Mouse (Mus musculus) forebrain, embryonic 12.5 days (tissue): ENCODE data around the gene Cox5b. TPM values are rescaled to one million over a fixed set of nuclear protein-coding genes. Genes with fewer than 3 reads are reported as not detected.

ENCODE experiments used
- ATAC-seq: fragments of 200-750 bp; cut with Nextera tagmentation; 2 replicates; pipeline ENCODE4 v1.8.0; 2017; ENCODE audit warnings: moderate TSS enrichment; ENCODE audit not compliant: low FRiP score
- H3K27ac ChIP-seq: fragments of 300-500 bp; sonication (generic); 2 replicates; pipeline ENCODE4 v1.5.1; 2016; ENCODE audit warnings: mild to moderate bottlenecking
- H3K27me3 ChIP-seq: fragments of 300-500 bp; sonication (generic); 2 replicates; pipeline ENCODE4 v1.6.1; 2016; ENCODE audit warnings: mild to moderate bottlenecking
- H3K36me3 ChIP-seq: fragments of 300-500 bp; sonication (generic); replicated peaks from 2 replicates; pipeline ENCODE4 v1.6.1; 2016; ENCODE audit warnings: mild to moderate bottlenecking
- H3K4me1 ChIP-seq: fragments of 300-500 bp; sonication (generic); 2 replicates; pipeline ENCODE4 v1.6.1; 2016
- H3K4me2 ChIP-seq: fragments of 300-500 bp; sonication (generic); 2 replicates; pipeline ENCODE4 v1.6.1; 2016; ENCODE audit warnings: mild to moderate bottlenecking, moderate library complexity
- H3K4me3 ChIP-seq: fragments of 300-500 bp; sonication (generic); replicated peaks from 2 replicates; pipeline ENCODE4 v1.5.1; 2016; ENCODE audit warnings: mild to moderate bottlenecking
- H3K9ac ChIP-seq: fragments of 300-500 bp; sonication (generic); 2 replicates; pipeline ENCODE4 v1.6.1; 2016; ENCODE audit warnings: mild to moderate bottlenecking
- H3K9me3 ChIP-seq: fragments of 300-500 bp; sonication (generic); 2 replicates; pipeline ENCODE4 v1.6.1; 2016
- WGBS: fragments of 180-500 bp; shearing (Covaris S2); methylation state at CpG from one replicate; pipeline ENCODE4 v1.1.7; 2016; 5-methylcytosine and 5-hydroxymethylcytosine counted together
- polyA plus RNA-seq: library from polyadenylated mRNA; unstranded; fragments of >200 nt; fragmentation: Nextera tagmentation; extraction: Ambion mirVana; gene quantifications from 2 replicates; pipeline ENCODE4 v1.2.1, GENCODE M21; 2016

Gene Cox5b
- polyA plus RNA-seq, result 447 and 453 TPM in 2 replicates

DNA sequence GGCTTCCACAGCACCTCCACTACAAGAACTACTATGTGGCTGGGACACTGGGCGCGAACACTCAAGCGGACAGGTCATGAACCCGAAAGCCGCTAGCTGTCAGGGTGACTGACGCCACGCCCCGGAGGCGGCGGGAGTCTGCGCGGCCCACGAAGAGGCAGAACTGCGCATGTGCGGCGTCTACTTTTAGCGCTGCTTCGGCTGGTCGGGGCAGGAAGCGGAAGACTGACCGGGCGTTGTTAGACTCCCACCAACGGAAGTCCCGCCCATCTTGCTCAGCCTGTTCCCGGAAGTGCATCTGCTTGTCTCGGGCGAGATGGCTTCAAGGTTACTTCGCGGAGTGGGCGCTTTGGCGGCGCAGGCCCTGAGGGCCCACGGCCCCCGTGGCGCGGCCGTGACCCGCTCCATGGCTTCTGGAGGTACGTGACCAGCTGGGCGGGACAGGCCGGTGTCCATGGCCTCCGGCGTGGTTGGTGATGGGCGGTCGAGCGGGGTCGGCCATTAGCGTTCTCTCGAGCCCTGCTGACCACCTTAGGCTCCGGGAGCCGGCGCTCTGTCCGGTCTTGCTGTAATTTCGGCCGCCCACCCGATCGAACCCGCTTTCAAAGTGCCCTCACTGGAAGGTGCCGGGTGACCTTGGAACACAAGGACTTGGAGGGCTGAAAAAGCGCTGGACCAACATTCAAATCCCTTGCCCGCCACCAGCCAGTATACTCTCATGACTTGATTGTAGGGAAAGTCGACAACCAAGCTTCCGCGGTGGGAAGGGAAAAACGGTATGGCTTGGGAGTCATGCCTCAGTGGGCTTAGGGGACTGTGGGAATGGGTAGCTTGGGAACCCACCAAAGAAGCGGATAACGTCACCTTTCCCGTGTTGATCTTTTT, at the start of gene Cox5b:
Gene Cox5b (plus strand): TSS at position 179 of the 885 bp plus-strand sequence.
- Histone ChIP-seq H3K27me3 (no peaks in the 10 kb centered on the region), H3K27ac (0 out of 2 replicates have a peak within 1 kb of the TSS, but pooled peaks have one; percentile 42), H3K9me3 (no peaks in the 10 kb centered on the region), H3K4me2 (peak within 1 kb of the TSS; percentile 78), H3K4me3 (peak within 1 kb of the TSS; percentile 80), H3K9ac (peak within 1 kb of the TSS; percentile 80), H3K36me3 (peaks cover 23% of the 10 kb centered on the region), H3K4me1 (peaks cover 13% of the 10 kb centered on the region)
- peak; percentile 96 for ATAC-seq
- 1% methylated on average over 68 of the region's 68 CpGs for WGBS

DNA sequence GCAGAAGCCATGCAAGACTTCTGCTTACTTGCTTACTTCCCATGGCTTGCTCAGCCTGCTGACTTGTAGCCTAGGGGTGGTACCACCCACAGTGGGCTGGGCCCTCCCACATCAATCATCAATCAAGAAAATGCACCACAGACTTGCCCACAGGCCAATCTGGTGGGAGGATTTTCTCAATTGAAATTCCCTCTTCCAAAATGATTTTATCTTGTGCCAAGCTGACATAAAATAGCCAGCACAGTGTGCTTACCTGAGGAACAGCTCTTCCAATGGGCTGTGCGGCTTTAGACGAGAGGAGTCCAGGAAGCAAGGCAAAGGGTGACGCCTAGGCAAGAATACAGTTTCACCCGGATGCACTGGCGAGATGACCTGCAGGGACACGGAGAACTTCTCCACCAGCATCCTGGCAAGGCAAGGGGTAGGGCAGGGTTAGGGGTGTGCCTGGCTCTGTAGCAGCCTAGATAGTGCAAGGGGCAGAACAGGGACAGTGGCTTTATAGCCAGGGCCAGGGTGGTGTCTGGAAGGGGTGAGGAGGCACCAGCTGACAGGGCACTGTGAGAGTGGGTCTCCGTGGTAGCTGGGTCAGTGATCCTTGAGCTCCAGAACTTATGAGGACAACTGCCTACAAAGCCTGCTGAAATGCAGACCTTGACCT, 47.2 kb upstream of the Cox5b start:
- peaks cover 4% of the 10 kb centered on the region; the same call in 1 of the 2 replicates for H3K4me1 ChIP-seq
- H3K27me3 ChIP-seq, result no peaks in the 10 kb centered on the region
- ATAC-seq, result no peak
- H3K9me3 ChIP-seq, result no peaks in the 10 kb centered on the region
- H3K9ac ChIP-seq, result no peak overlapping the region
- no peak overlapping the region for H3K4me2 ChIP-seq
- WGBS, result 92% methylated on average over 7 of the region's 7 CpGs
- no peaks in the 10 kb centered on the region for H3K36me3 ChIP-seq
- no peak overlapping the region for H3K27ac ChIP-seq
- no peak overlapping the region for H3K4me3 ChIP-seq

DNA sequence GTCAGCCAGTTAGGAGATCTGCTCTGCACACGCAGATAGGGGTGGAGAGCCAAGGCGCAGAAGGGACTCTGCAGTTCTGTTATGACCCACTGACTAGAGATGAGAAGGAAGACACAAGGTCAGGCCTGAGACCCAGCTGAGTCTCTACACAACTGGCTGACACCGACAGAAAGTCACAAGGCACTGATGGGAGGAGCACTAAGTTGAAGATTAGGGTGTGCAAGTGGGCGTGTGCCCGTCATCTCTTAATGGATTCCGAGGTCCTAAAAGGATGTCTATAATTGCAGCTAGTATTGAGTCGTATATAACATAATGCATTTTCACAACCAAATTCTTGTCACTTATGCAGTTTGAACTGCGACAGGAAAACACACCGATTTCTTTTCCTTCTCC, 46.6 kb upstream of the Cox5b start:
- H3K9ac ChIP-seq, result no peak overlapping the region
- H3K36me3 ChIP-seq, result no peaks in the 10 kb centered on the region
- WGBS, result 87% methylated on average over 9 of the region's 9 CpGs
- no peak overlapping the region for H3K27ac ChIP-seq
- H3K4me3 ChIP-seq, result no peak overlapping the region
- H3K9me3 ChIP-seq, result no peaks in the 10 kb centered on the region
- ATAC-seq, result no peak
- no peaks in the 10 kb centered on the region for H3K27me3 ChIP-seq
- H3K4me2 ChIP-seq, result no peak overlapping the region
- peaks cover 4% of the 10 kb centered on the region; the same call in 1 of the 2 replicates for H3K4me1 ChIP-seq

DNA sequence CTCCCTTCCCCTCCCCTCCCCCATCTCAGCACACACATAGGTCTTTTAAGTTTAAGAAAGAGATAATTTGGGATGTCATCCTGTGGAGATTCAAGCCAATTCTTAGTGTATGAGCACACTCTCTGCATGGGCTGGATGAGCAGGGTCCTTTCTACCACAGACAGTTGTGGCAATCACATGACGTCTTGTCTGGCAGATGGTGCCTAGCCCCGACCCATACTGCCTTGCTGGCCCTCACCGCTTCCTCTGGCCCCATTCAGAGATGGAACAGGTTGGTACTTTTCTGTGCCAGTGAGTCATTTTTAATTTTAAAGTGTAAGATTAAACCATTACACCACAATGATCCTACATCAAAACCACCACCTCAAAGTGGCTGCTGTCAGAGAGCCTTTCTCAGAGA, 45.0 kb upstream of the Cox5b start:
- 71% methylated on average over 3 of the region's 3 CpGs for WGBS
- H3K4me3 ChIP-seq, result no peak overlapping the region
- ATAC-seq, result no peak
- H3K27me3 ChIP-seq, result no peaks in the 10 kb centered on the region
- H3K36me3 ChIP-seq, result no peaks in the 10 kb centered on the region
- H3K27ac ChIP-seq, result no peak overlapping the region
- no peaks in the 10 kb centered on the region for H3K9me3 ChIP-seq
- H3K4me2 ChIP-seq, result no peak overlapping the region
- peaks cover 4% of the 10 kb centered on the region; the same call in 1 of the 2 replicates for H3K4me1 ChIP-seq
- H3K9ac ChIP-seq, result no peak overlapping the region

DNA sequence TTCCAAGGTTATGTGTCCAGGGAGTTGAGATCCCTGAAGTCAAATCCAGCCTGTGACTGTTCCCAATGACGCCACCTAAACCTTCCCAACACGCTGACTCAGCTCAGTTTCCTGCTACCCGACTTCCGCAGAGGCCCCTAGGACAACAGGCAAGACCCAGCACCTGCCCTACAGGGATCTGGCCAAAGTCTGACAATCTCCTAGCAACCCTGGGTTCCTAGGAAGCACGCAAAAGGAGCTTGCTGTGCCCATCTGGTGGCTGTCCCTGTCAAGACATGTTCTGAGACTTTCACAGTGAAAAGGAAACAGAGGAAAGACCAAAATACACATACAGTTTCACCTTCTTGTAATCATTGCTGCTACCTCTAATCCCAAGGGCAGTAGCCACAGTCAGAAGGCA, 43.6 kb upstream of the Cox5b start:
- Histone ChIP-seq H3K27ac (no peak overlapping the region), H3K4me3 (no peak overlapping the region), H3K4me1 (peaks cover 4% of the 10 kb centered on the region; the same call in 1 of the 2 replicates), H3K36me3 (no peaks in the 10 kb centered on the region), H3K9me3 (no peaks in the 10 kb centered on the region), H3K27me3 (no peaks in the 10 kb centered on the region), H3K9ac (no peak overlapping the region), H3K4me2 (no peak overlapping the region)
- WGBS, result 79% methylated on average over 5 of the region's 5 CpGs
- ATAC-seq, result no peak

DNA sequence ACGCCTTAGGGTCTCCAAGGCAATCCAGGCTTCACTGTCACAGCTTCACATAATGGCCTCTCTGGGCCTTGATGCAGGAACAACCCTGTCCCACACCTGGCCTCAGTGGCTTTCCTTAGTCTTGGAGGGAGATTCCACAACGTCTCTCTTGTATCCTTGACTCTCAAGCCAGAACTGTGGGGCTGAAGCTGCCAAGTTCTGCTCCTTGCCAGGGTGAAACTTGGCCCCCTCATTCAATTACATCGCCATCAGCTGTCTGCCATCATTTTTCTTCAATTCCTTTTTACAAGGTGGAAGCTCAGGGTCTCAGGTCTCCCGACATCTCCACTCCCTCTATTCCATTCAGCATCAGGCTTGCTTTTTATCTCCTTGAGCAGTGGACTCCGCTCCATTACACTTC, 36.2 kb upstream of the Cox5b start:
- no peaks in the 10 kb centered on the region for H3K27me3 ChIP-seq
- H3K4me2 ChIP-seq, result no peak overlapping the region
- no peak overlapping the region for H3K4me3 ChIP-seq
- ATAC-seq, result no peak
- WGBS, result 84% methylated on average over 5 of the region's 5 CpGs
- H3K4me1 ChIP-seq, result no peaks in the 10 kb centered on the region
- H3K36me3 ChIP-seq, result no peaks in the 10 kb centered on the region
- no peak overlapping the region for H3K27ac ChIP-seq
- H3K9me3 ChIP-seq, result no peaks in the 10 kb centered on the region
- no peak overlapping the region for H3K9ac ChIP-seq

DNA sequence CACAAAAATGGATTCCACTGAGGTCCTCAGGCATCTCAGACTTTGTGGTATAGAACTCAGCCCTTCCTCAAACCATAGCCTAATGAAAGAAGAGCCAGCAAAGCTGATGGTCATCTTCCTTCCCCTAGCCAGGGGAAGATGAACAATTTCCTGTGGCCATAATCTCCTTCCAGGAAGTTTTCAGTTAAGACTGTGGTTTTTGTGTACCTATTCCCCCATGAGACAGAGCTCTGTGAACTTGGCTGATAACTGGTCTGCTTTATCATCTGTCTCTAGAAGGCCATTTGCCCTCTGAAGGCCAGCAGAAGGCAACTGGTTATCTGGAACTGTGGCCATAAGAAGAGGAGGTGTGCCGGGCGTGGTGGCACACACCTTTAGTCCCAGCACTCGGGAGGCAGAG, 35.0 kb upstream of the Cox5b start:
- Histone ChIP-seq H3K9ac (no peak overlapping the region), H3K36me3 (no peaks in the 10 kb centered on the region), H3K27ac (no peak overlapping the region), H3K4me1 (no peaks in the 10 kb centered on the region), H3K27me3 (no peaks in the 10 kb centered on the region), H3K9me3 (no peaks in the 10 kb centered on the region), H3K4me3 (no peak overlapping the region), H3K4me2 (no peak overlapping the region)
- ATAC-seq, result no peak
- 91% methylated on average over 3 of the region's 3 CpGs for WGBS

DNA sequence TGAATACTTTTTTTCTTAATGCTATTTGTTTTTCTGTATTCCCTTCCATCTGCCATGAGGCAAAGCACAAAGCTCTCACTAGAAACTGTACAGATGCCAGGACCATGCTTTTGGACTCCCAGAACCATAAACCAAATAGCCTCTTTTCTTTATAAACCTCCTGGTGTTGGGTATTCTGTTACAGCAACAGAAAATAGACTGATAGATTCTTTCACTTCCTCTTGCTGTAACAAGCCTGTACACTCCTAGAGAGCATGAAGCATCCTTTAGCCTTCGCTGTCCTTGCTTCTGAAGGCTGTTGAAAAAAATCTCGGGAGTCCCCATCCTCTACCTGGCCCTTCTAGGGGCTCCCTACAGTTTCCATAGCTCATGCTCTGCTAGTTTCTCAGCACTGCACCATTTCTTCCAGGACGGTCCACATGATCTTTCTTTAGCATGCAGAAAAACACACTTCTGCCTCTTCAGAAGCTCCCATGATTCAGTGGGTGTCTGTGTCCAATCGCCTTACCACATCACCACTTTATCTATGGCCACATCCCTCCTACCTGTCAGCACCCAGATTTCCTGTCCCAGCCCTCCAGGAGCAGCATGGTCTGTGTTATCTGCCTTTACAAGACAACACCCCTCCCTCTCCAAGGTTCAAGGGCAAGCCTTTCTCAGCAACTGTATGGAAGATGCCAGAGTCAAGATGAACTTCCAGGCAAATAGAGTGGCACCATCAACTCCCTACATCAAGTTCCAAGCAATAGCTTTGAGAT, 33.4 kb upstream of the Cox5b start:
- ATAC-seq, result no peak
- Histone ChIP-seq H3K4me3 (no peak overlapping the region), H3K36me3 (no peaks in the 10 kb centered on the region), H3K9ac (no peak overlapping the region), H3K4me1 (no peaks in the 10 kb centered on the region), H3K27ac (no peak overlapping the region), H3K9me3 (no peaks in the 10 kb centered on the region), H3K4me2 (no peak overlapping the region), H3K27me3 (no peaks in the 10 kb centered on the region)
- 76% methylated on average over 4 of the region's 4 CpGs for WGBS

DNA sequence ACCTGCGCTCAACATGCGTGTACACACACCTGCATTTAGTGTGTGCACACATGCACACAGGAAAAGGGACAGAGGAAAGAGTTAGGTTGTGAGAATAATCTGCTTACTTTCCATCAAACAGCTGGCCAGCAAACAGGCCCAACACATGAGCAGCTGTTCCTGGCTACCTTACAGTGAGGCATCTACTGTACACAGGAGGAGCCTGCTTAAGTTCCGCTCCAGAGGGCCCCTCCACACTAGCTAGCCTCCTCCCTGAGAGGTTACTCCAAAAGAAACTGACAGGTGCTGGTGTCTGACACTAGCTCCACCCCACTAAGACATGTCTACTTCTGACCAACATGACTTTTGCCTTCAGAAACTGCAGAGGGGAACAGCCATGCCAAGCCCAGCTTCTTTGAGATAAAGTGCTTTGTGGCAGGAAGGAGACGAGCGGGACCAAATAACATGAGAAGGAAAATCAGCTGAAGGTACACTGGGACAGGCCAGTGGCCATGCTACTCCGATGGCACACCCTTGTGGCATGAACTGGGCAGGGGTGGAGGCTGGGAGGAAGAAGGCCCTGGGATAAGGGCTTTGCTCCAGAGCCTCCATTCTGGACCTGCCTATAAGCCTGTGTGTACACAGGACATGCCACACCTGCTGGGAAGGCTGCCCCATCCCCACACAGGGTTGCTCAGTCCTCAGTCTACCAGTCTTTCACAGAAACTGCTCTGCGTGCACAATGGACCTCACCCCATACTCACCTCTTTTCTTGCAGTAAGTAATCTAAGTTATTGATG, 32.4 kb upstream of the Cox5b start:
- Histone ChIP-seq H3K36me3 (no peaks in the 10 kb centered on the region), H3K27ac (no peak overlapping the region), H3K4me3 (no peak overlapping the region), H3K4me1 (no peaks in the 10 kb centered on the region), H3K9me3 (no peaks in the 10 kb centered on the region), H3K9ac (no peak overlapping the region), H3K4me2 (no peak overlapping the region), H3K27me3 (no peaks in the 10 kb centered on the region)
- 89% methylated on average over 7 of the region's 7 CpGs for WGBS
- ATAC-seq, result no peak

DNA sequence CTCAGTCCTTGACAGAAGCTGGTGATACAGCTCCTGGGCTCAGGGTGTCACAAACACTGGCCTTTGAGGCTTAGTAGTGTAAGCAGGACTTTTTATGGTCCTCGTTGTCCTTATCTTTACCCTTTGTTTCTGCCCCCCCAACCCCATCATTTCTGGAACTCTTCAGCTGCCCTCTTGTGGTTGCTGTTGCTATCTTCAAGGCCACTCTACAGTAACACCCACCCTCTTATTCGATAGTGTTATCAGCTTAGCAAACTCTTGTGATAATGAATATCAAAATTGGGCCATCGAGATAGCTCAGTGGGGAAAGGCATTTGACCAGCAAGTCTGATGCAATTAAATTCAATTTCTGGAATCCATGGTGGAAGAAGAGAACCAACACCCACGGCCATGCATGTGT, 26.8 kb upstream of the Cox5b start:
- no peak overlapping the region for H3K27ac ChIP-seq
- no peak overlapping the region for H3K4me3 ChIP-seq
- no peaks in the 10 kb centered on the region for H3K9me3 ChIP-seq
- no peak overlapping the region for H3K4me2 ChIP-seq
- 80% methylated on average over 4 of the region's 4 CpGs for WGBS
- ATAC-seq, result no peak
- H3K9ac ChIP-seq, result no peak overlapping the region
- H3K36me3 ChIP-seq, result no peaks in the 10 kb centered on the region
- no peaks in the 10 kb centered on the region for H3K27me3 ChIP-seq
- H3K4me1 ChIP-seq, result no peaks in the 10 kb centered on the region

DNA sequence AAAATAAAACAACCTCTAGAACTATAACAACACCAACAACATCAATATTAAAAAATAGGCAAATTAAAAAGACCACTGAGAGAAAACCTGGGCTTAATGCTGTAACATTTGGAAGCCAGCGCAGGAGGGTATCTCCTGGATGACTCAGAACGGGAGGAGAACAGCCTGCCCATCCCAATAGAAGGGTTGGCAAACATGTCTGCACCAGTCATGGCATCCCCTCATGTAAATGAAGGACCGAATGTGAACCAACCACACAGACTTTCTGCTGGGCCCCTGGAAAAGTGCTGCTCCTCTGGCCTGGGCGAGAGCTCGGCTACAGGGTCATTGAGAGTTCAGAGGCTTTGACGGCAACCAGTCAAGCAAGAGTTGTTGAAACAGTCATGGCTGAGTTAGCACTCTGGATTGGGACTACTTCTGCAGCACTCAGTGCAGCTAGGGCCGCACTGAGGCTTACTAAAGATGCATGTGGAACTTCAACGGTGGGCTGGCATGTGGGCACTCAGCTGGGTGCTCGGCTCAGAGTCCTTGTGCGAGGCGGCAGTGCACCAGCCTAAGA, 26.0 kb upstream of the Cox5b start:
- H3K9me3 ChIP-seq, result no peaks in the 10 kb centered on the region
- ATAC-seq, result no peak

More for the DNA sequence above, 26.0 kb upstream of the Cox5b start:
- WGBS, result 72% methylated on average over 11 of the region's 11 CpGs
- Histone ChIP-seq H3K4me2 (no peak overlapping the region), H3K36me3 (no peaks in the 10 kb centered on the region), H3K9ac (no peak overlapping the region), H3K4me1 (no peaks in the 10 kb centered on the region), H3K27ac (no peak overlapping the region), H3K4me3 (no peak overlapping the region), H3K27me3 (no peaks in the 10 kb centered on the region)
